Mouse (Mus musculus) olfactory bulb, adult 2 months (tissue): Measurements from ENCODE around the gene Rcl1. TPM values are rescaled to one million over a fixed set of nuclear protein-coding genes. Genes with fewer than 3 reads are reported as not detected.
A peak's percentile ranks its signal among the peaks of the same experiment; 100 is the strongest.

Source experiments
- H3K27ac ChIP-seq: fragments of 200-500 bp; 2 replicates; pipeline ENCODE4 v1.5.1; 2012; ENCODE audit warnings: low read depth, low read length; ENCODE audit not compliant: insufficient read depth
- H3K4me1 ChIP-seq: fragments of 200-500 bp; 2 replicates; pipeline ENCODE4 v1.6.1; 2012; ENCODE audit warnings: low read length; ENCODE audit not compliant: control insufficient read depth, insufficient read depth
- H3K4me3 ChIP-seq: fragments of 200-500 bp; 2 replicates; pipeline ENCODE4 v1.5.1; 2012; ENCODE audit warnings: mild to moderate bottlenecking, low read depth, low read length, moderate library complexity; ENCODE audit not compliant: insufficient read depth
- CTCF ChIP-seq: fragments of 200-500 bp; IDR thresholded peaks from 2 replicates; pipeline ENCODE4 v1.5.1; 2012; ENCODE audit warnings: low read depth, mild to moderate bottlenecking, low read length, moderate library complexity; ENCODE audit not compliant: insufficient read depth
- POLR2A ChIP-seq: fragments of 200-500 bp; IDR thresholded peaks from 2 replicates; pipeline ENCODE4 v1.6.1; 2012; ENCODE audit warnings: mild to moderate bottlenecking, low read depth, low read length, moderate library complexity; ENCODE audit not compliant: insufficient read depth
- WGBS: fragments of 180-500 bp; shearing (Covaris S2); methylation state at CpG from one replicate; pipeline ENCODE4 v1.1.7; 2018; 5-methylcytosine and 5-hydroxymethylcytosine counted together
- polyA plus RNA-seq: library from polyadenylated mRNA; stranded (reverse); fragments of >200 nt; gene quantifications from 2 replicates; pipeline ENCODE4 v1.2.4, GENCODE M21; 2012; ENCODE audit warnings: low replicate concordance; ENCODE audit not compliant: missing spikeins, insufficient read depth, insufficient read length

The Rcl1 gene
- not detected in 2 replicates for polyA plus RNA-seq

DNA sequence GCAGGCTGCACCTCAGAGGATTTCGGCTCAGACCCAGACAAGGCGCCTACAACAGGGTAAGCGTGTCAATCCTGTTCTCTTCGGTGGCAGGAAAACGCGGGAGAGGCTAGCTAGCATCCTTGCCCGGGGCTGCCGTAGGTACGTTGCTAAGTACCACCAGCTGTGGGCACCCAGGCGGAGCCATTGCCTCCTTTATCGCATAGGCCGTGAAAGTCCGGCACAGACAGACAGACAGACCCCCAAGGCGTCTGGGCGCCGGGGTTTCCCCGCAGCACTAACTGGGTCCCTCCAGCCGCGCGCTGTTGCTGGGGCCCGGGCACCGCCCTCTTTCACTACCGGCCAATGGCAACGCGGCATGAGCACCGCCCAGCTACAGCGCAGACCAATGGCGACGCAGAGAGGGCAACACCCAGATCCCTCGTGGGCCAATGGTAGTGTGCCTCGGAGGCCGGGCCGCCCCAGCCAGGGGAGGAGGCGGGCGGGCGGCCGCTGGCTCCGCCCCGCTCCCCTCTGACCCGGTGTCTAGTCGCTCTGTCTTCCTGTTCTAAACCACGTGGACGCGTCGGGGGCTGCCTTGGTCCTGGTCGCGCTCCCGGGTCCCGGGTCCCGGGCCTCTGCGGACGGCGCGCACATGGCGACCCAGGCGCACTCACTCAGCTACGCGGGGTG is at the start of gene Rcl1:
Gene Rcl1, plus strand, starts transcription at position 502 of the 669 bp plus-strand sequence.
- Histone ChIP-seq H3K4me1 (peaks cover 3% of the 10 kb centered on the region), H3K27ac (peak within 1 kb of the TSS; percentile 87), H3K4me3 (peak within 1 kb of the TSS; percentile 96)
- peak; percentile 100 for TF ChIP-seq POLR2A
- TF ChIP-seq CTCF: no peak
- under 1% methylated on average over 58 of the region's 58 CpGs for WGBS

DNA sequence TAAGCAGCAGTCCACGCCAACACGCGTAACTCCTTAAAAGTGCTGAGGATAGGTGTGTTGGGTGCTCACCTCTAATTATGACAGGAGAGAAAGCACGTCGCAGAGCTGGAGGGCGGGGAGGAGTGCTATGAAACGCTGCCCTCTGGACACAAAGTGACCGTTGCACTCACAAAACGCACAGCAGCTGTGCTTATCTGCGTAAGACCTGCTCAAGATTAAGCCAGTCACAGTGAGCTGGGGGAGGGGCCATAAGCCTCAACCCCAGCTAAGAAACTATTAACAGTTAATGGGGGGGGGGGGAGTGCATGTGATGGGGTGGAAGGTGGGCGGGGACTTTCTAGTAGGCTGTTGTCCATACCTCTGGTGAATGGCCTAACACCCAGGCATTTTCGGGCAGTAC is 48.4 kb upstream of the Rcl1 start:
- Histone ChIP-seq H3K4me3 (no peak overlapping the region), H3K27ac (no peak overlapping the region), H3K4me1 (peaks cover 4% of the 10 kb centered on the region)
- no peak for TF ChIP-seq POLR2A
- TF ChIP-seq CTCF: no peak
- 95% methylated on average over 12 of the region's 12 CpGs for WGBS

DNA sequence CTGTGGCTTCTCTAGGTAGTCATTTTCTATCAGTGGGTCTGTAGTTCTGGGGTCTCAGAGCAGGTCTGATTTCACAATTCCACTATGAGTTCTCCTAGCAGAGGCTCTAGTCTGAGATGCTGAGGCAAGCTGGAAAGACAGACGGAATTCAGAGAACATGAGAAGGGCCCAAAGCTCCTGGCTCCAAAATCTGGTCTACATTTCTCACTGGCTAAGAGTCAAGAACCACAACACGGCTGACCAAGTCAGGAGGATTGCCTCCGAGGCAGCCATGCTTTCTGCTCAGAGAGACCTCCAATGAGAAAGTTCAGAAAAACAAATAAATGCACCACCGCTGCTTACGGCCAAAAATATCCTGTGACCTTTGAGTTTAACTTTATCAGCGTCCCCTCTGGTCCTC is 46.6 kb upstream of the Rcl1 start:
- H3K4me1 ChIP-seq: no peaks in the 10 kb centered on the region
- H3K27ac ChIP-seq: no peak overlapping the region
- 78% methylated on average over 6 of the region's 6 CpGs for WGBS
- H3K4me3 ChIP-seq: no peak overlapping the region
- TF ChIP-seq POLR2A (no peak), CTCF (no peak)

DNA sequence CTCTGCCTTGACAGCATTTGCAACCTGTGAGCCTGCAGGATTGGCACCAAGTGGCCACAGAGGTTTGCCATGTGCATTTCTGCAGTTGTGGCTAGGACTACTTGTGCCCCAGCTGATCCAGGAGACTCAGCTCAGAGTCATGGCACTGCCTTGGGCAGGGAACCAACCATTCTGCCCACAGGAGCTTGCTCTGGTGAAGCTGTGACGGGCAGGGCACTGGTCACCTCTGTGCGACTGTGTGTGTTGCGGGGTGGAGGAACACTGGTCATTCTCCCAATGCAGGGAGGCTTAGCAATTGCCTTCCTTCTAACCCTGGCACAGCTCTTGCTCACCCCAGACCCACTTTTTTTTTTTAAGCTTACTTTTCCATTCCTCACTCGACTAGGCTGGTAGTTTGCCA is 45.7 kb upstream of the Rcl1 start:
- WGBS: 87% methylated on average over 4 of the region's 4 CpGs
- TF ChIP-seq CTCF (no peak), POLR2A (no peak)
- no peak overlapping the region for H3K27ac ChIP-seq
- H3K4me3 ChIP-seq: no peak overlapping the region
- no peaks in the 10 kb centered on the region for H3K4me1 ChIP-seq

DNA sequence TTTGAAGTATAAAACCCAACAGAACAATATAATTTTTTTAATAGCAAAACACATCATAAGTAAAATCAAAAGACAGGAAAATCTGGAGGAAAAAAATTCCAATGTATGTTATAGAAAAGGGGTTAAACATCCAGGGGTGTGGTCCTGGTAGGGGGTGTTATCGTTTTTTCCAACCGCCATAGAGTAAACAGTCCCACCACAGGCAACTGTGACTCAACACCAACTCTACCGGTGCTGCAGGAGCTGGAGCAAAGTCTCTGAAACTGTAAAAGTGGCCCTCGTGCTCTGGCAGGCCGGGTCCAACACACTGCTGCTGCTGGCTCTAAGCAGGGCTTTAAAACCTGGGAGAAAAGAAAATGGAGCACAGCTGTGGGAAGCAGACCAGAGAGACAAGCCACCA is 42.4 kb upstream of the Rcl1 start:
- 87% methylated on average over 5 of the region's 5 CpGs for WGBS

DNA sequence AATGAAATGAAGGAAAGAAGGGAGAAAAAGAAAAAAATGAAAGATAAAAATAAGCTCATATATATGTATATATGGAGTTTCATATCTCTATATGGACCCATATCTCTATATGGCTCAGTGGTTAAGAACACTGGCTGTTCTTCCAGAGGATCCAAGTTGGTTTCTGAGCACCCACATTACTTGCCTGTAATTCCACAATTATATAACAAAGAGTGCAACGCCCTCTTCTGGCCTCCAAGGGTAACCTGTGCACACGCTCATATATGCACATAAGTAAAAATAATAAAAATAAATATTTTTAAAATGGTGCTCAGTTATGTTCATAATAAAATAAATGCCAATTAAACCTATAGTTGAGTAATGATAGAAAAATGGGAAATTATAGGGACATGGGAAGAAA is 41.5 kb upstream of the Rcl1 start:
- H3K4me1 ChIP-seq: peaks cover 4% of the 10 kb centered on the region; the same call in 1 of the 2 replicates
- no peak overlapping the region for H3K4me3 ChIP-seq
- TF ChIP-seq POLR2A: no peak
- no peak for TF ChIP-seq CTCF
- no peak overlapping the region for H3K27ac ChIP-seq
- WGBS: 85% methylated on average over 2 of the region's 2 CpGs

More for the DNA sequence above, 42.4 kb upstream of the Rcl1 start:
- no peak overlapping the region for H3K27ac ChIP-seq
- H3K4me3 ChIP-seq: no peak overlapping the region
- no peak for TF ChIP-seq POLR2A
- TF ChIP-seq CTCF: no peak
- H3K4me1 ChIP-seq: no peaks in the 10 kb centered on the region

DNA sequence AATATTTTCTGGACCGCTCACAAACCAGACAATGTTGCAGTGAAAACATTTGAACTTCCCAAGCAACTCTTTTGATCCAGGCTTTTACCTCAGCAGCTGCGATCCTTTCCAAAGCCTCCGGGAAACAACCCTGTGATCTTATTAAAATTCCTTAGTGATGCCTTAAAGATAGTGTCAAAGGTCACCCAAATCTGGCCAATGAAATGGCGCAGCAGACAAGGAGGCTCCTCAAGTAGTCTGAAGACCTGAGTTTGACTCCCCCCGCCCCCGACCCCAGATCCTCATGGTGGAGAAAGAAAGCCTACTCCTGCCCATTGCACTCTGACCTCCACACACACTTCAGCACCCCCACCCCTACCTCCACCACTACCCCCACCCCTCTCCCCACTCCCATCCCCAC is 40.9 kb upstream of the Rcl1 start:
- TF ChIP-seq CTCF: no peak
- TF ChIP-seq POLR2A: no peak
- peaks cover 4% of the 10 kb centered on the region; the same call in 1 of the 2 replicates for H3K4me1 ChIP-seq
- no peak overlapping the region for H3K4me3 ChIP-seq
- H3K27ac ChIP-seq: no peak overlapping the region
- 51% methylated on average over 6 of the region's 6 CpGs for WGBS

DNA sequence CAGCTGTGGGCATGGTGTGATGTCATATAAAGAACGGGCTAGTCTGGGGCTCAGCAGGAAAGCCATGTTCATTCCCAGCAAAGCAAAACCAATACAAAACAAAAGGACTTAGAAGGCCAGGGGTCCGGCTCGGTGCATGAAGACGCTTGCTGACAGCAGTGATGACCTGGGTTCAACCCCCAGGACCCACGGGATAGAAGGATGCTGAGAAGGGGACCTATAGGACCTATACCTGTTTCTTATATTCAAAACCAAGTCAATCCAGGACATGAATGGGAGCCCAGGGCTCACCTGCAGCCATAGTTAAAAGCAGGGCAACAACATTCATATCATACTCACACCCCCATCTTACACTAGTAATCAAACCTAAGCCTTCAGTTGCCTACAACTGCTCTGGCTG is 38.2 kb upstream of the Rcl1 start:
- no peak for TF ChIP-seq CTCF
- no peak for TF ChIP-seq POLR2A
- peaks cover 4% of the 10 kb centered on the region; the same call in 1 of the 2 replicates for H3K4me1 ChIP-seq
- no peak overlapping the region for H3K27ac ChIP-seq
- 87% methylated on average over 5 of the region's 5 CpGs for WGBS
- no peak overlapping the region for H3K4me3 ChIP-seq

DNA sequence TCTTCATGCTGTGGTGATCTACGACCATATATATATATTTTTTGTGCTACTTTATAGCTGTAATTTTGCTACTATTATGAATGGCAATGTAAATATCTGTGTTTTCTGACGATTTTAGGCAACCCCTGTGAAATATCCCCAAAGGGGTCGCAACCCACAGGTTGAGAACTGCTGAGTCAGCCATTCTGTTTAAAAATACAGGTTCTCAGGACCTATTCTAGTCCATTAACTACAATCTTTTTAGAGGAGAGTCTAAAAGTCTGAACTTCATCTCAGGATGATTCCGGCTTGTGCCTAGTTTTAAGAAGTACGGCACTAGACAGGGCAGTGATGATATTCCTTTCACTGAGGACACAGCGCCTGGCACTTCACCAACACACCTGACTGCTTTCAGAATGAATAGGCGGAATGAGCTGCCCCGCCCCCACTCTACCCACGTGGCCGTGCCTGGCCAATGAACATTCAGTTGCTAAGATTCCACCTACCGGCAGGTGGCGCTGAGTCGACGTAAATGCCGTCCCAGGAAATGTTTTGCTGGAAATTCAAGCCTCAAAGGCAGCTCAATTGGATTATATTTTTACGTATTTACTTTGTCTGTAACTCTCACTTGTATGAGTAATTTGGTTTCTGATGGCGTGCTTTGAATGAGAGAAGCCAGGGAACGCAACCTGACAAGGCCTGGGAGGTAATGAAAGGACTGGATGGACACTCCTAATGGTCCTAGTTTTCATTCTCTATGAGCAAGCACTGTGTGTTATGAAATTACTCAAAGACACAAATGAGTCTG is 37.4 kb upstream of the Rcl1 start:
- Histone ChIP-seq H3K4me3 (no peak overlapping the region), H3K4me1 (peaks cover 4% of the 10 kb centered on the region; the same call in 1 of the 2 replicates), H3K27ac (peak overlapping the region; percentile 49; the same call in 1 of the 2 replicates)
- WGBS: 12% methylated on average over 18 of the region's 18 CpGs
- no peak for TF ChIP-seq POLR2A
- TF ChIP-seq CTCF: peak; percentile 87
